Mouse (Mus musculus) mouse embryonic stem cell (cell line): Measurements from ENCODE around the gene Olfr118.
"Not testable (repeated sequence)": the region's sequence is repeated elsewhere in the genome, so short reads cannot be mapped to it uniquely, and the experiment has no call there.

Experiments
- in situ Hi-C, 2 experiments: fragments of 300-500 bp; cut with MboI; formaldehyde crosslinking; loops; 1 replicate in 1 of 2; 3 replicates in 1 of 2; pipeline ENCODE4 v1.14.3; 2019 to 2020; ENCODE audit warnings: low sequenced_read_pairs in 2 of 2, low pct_unique_long_range_greater_than_20kb in 1 of 2, mixed read lengths in 1 of 2; ENCODE audit not compliant: unreplicated experiment in 1 of 2

The Olfr118 gene

GRCm38 (mm10) chr17:37666688-37667087 is at the start of gene Olfr118:
Gene Olfr118 (plus strand): TSS chr17:37666988.
- in situ Hi-C loops = no loop called here

- in situ Hi-C loops = no loop called here
Measured at GRCm38 (mm10) chr17:37627009-37627408, 39.8 kb upstream of the Olfr118 start, which contains the start of the genes Olfr115 and Olfr116. Gene Olfr115 (minus strand): TSS chr17:37627109. Gene Olfr116 (minus strand): TSS chr17:37627199.

DNA sequence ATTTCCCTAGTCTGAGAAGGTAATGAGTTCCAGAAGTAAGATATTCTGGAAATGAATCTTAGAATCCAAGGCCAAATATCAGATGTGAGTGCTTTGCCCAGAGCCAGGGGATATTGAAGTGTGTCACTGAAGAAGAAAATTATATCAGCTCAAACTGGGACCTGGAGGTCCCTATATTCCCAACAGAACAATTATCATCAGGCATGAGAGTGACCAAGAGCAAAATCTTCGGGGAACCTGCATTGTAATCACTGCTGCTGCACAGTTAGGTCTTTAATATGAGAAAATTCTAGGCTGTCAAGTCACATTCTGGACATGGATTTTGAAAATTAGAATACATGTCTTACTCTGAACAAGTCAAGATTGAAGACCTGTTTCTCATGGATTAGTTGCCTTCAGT is 3.1 kb upstream of the Olfr118 start, which contains the start of gene Olfr117:
Gene Olfr117, minus strand, starts transcription at position 101 of the 400 bp plus-strand sequence.
- in situ Hi-C loops = no loop called here

DNA sequence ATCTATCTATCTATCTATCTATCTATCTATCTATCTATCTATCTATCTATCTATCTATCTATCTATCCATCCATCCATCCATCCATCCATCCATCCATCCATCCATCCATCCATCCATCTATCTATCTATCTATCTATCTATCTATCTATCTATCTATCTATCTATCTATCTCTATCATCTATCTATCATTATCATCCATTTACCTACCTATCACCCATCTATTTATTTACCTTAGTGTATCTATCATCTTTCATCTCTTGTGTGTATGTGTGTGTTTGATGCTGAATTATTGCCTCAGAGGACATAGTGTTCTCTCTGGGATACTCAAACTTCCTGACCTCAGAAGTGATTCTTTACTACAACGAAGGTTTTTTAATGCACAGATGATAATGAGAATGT is 29.5 kb downstream of the Olfr118 start, which contains the start of gene Olfr119:
Gene Olfr119, plus strand, starts transcription at position 301 of the 400 bp plus-strand sequence.
- in situ Hi-C loops = not testable (repeated sequence)

DNA sequence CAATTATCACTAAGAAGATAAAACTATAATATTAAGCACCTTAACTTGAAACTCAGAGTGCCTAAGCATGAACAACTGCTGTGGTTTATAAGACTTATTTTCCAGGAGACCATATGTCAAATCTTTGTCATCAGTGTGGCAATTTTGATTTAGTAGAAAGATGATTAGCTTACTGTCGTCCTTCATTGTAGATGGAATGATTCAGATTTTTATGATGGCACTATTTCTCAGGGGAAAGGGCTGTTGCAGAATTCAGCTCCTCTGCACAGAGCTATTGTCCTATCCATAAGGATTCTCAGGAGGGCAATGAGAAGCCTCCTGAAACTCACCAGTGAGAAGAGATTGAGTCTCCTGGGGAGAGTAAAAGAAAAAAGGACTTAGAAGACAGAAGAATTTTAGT is 54.7 kb downstream of the Olfr118 start, which contains the start of gene Olfr120:
Gene Olfr120, plus strand, starts transcription at position 301 of the 400 bp plus-strand sequence.
- in situ Hi-C loops = no loop called here
